Mouse (Mus musculus): ENCODE measurements at regions not wholly inside any gene's neighbourhood (a gene's known extent, or its start where the extent isn't known, plus 50 kb on each side); places are given as distances from the start of the nearest gene placed in this dataset.

DNA sequence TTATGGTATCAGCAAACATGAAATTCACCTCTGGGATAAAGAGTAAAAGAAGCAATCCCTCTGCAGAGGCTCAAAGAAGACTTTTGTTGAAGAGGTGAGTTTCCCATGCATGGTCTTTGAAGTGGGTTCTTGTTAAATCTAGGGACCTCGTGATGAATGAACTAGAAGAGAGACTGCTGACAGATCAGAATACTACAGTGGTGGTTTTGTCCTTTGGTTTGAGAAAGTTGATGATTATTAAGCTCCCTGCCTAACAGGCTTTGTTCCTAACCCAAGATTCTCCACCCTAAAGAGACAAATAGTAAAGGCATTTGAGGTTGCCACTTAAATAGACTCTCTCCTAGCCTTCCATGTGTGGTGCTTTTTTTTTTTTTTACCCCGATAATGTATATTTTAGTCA is 707.2 kb upstream of the N6amt1 start:
- 74% methylated on average over 2 of the region's 2 CpGs for WGBS
- Histone ChIP-seq H3K9me3 (no peaks in the 10 kb centered on the region), H3K36me3 (no peaks in the 10 kb centered on the region), H3K27me3 (no peaks in the 10 kb centered on the region), H3K27ac (no peak overlapping the region), H3K9ac (replicated peaks) (no peak overlapping the region), H3K4me1 (replicated peaks) (no peaks in the 10 kb centered on the region), H3K4me3 (replicated peaks) (no peak overlapping the region), H3K4me2 (no peak overlapping the region)
- no peak for ATAC-seq (ENCODE audit: insufficient number of reproducible peaks, insufficient read depth, low FRiP score, low TSS enrichment, low read depth)

DNA sequence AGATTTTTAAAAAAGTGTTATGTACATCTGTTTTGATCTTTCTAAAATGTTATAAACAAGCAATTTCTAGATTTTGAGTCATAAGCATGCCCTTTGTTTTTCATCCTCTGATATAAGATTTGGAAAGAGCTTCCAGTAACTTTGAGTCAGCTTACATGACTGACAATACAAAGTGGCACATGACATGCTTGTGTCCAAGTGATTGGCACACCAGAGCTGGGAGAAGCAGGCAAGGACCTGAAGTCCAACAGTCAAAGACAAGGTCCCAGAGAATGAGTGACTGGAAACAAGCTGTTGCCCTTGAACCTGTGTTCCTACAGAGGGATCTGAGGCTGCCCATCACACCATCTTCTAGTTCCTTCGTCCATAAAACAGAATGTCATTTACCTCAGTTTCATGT is 708.5 kb upstream of the N6amt1 start:
- no peaks in the 10 kb centered on the region for H3K4me1 ChIP-seq (replicated peaks)
- H3K4me3 ChIP-seq (replicated peaks), result no peak overlapping the region
- no peaks in the 10 kb centered on the region for H3K36me3 ChIP-seq
- no peak overlapping the region for H3K9ac ChIP-seq (replicated peaks)
- no peak overlapping the region for H3K4me2 ChIP-seq
- H3K27ac ChIP-seq, result no peak overlapping the region
- H3K27me3 ChIP-seq, result no peaks in the 10 kb centered on the region
- no peak for ATAC-seq (ENCODE audit: insufficient number of reproducible peaks, insufficient read depth, low FRiP score, low TSS enrichment, low read depth)
- 76% methylated on average over 1 of the region's 1 CpGs for WGBS
- no peaks in the 10 kb centered on the region for H3K9me3 ChIP-seq

DNA sequence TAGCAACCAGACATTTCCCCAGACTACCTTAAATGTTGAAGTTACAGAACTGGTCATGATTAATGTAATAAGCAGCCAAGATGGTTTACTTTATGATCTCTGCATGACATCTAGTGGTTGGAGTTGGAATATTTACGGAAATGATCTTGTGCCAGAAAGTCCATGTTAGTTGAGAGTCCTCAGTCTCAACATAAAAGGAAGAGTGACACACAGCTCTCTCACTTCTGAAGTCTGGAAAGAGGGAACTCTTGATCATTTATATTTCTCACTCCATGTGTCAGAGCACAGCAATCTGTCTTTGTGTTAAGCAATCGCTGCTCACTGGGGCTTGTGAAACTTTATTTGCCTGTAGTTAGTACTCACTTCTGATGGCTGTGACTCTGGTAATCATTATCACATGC is 709.1 kb upstream of the N6amt1 start:
- no peak overlapping the region for H3K4me3 ChIP-seq (replicated peaks)
- no peak; the same call in 1 of the 2 replicates for ATAC-seq (ENCODE audit: insufficient number of reproducible peaks, insufficient read depth, low FRiP score, low TSS enrichment, low read depth)

DNA sequence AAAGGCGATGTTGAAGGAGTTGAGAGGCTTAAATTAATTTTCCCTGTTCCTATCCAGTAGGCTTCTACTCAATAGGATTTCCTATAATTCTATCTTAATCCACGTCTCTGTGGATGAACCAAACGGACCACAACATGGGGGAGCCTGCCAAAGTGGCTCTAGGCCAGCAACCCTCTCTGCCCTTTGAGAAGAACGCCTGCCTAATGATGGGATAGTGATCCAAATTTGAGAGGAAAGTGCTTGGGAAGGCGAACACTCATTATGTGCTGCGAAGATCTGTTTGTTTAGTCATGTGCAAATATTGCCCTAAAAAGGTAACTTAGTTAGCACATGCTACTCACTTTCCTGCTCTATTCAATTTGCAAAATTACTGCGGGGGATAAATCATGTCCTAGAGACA is 702.5 kb upstream of the Adamts5 start:
- WGBS, result 86% methylated on average over 7 of the region's 7 CpGs

More for the DNA sequence above, 709.1 kb upstream of the N6amt1 start:
- Histone ChIP-seq H3K36me3 (no peaks in the 10 kb centered on the region), H3K27me3 (no peaks in the 10 kb centered on the region), H3K27ac (no peak overlapping the region), H3K4me1 (replicated peaks) (no peaks in the 10 kb centered on the region), H3K4me2 (no peak overlapping the region), H3K9ac (replicated peaks) (no peak overlapping the region), H3K9me3 (no peaks in the 10 kb centered on the region)
- 25% methylated on average over 2 of the region's 2 CpGs for WGBS

GRCm38 (mm10) chr16:86594992-86595391 is 693.4 kb upstream of the Adamts5 start:
- Histone ChIP-seq H3K4me3 (replicated peaks) (no peak overlapping the region), H3K9me3 (no peaks in the 10 kb centered on the region), H3K4me1 (replicated peaks) (no peaks in the 10 kb centered on the region), H3K9ac (replicated peaks) (no peak overlapping the region), H3K27ac (no peak overlapping the region), H3K36me3 (no peaks in the 10 kb centered on the region), H3K27me3 (no peaks in the 10 kb centered on the region), H3K4me2 (no peak overlapping the region)
- no peak for ATAC-seq (ENCODE audit: insufficient number of reproducible peaks, insufficient read depth, low FRiP score, low TSS enrichment, low read depth)
- WGBS, result 65% methylated on average over 3 of the region's 3 CpGs

More for the DNA sequence above, 702.5 kb upstream of the Adamts5 start:
- Histone ChIP-seq H3K4me2 (no peak overlapping the region), H3K9me3 (no peaks in the 10 kb centered on the region), H3K4me3 (replicated peaks) (no peak overlapping the region), H3K27ac (no peak overlapping the region), H3K9ac (replicated peaks) (no peak overlapping the region), H3K4me1 (replicated peaks) (no peaks in the 10 kb centered on the region), H3K36me3 (no peaks in the 10 kb centered on the region), H3K27me3 (no peaks in the 10 kb centered on the region)
- no peak for ATAC-seq (ENCODE audit: insufficient number of reproducible peaks, insufficient read depth, low FRiP score, low TSS enrichment, low read depth)

DNA sequence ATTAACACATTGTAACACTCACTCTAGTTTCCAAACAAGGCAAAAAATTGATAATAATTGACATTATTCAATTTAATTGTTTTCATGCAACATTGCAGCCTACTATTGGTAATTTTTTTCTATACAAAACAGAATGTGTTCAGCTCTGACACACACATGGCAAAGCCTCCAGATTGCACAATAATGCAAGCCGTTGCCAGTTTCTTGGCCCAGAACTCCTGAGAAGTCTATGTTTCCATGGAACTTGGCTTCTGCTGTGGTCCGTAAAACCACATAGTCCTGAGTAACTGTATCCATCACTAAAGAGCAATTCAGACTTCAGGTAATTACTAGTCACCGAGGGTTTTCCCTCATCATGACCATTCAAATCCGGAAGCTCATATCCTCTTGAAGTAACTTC is 684.4 kb upstream of the Adamts5 start:
- ATAC-seq (ENCODE audit: insufficient number of reproducible peaks, insufficient read depth, low FRiP score, low TSS enrichment, low read depth), result no peak

DNA sequence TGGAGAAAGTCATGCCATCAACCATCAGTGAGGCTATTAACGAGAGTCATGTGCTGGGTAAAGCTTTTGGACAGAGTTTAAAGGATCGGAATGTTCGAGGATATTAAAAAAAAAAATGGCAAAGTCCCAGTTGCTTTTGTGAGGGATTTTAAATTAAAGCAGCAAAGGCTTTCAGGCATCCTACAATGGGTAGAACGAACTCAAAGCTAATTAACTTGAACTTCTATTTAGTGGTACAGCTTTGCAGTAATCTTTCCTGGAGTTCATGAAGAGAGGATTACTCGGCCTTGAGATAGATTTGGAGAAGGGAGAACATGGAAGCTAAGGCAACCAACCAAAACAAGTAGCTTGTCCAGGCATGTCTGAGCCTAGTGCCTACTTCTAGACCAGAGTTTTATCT is 676.7 kb upstream of the Adamts5 start:
- whole genome bisulfite sequencing, result 44% methylated on average over 5 of the region's 5 CpGs
- Histone ChIP-seq H3K4me2 (no peak overlapping the region), H3K27ac (no peak overlapping the region), H3K4me1 (replicated peaks) (no peaks in the 10 kb centered on the region), H3K9me3 (no peaks in the 10 kb centered on the region), H3K36me3 (no peaks in the 10 kb centered on the region), H3K4me3 (replicated peaks) (no peak overlapping the region), H3K27me3 (no peaks in the 10 kb centered on the region), H3K9ac (replicated peaks) (no peak overlapping the region)
- ATAC-seq (ENCODE audit: insufficient number of reproducible peaks, insufficient read depth, low FRiP score, low TSS enrichment, low read depth), result no peak

More for the DNA sequence above, 684.4 kb upstream of the Adamts5 start:
- H3K27me3 ChIP-seq, result no peaks in the 10 kb centered on the region
- no peak overlapping the region for H3K9ac ChIP-seq (replicated peaks)
- no peak overlapping the region for H3K4me3 ChIP-seq (replicated peaks)
- no peaks in the 10 kb centered on the region for H3K36me3 ChIP-seq
- 85% methylated on average over 4 of the region's 4 CpGs for WGBS
- H3K4me1 ChIP-seq (replicated peaks), result no peaks in the 10 kb centered on the region
- H3K27ac ChIP-seq, result no peak overlapping the region
- no peaks in the 10 kb centered on the region for H3K9me3 ChIP-seq
- H3K4me2 ChIP-seq, result no peak overlapping the region

- ATAC-seq (ENCODE audit: insufficient number of reproducible peaks, insufficient read depth, low FRiP score, low TSS enrichment, low read depth), result no peak
- no peak overlapping the region for H3K4me3 ChIP-seq (replicated peaks)
- no peaks in the 10 kb centered on the region for H3K9me3 ChIP-seq
- H3K36me3 ChIP-seq, result no peaks in the 10 kb centered on the region
- H3K27me3 ChIP-seq, result no peaks in the 10 kb centered on the region
- H3K4me1 ChIP-seq (replicated peaks), result no peaks in the 10 kb centered on the region
- H3K4me2 ChIP-seq, result no peak overlapping the region
- WGBS, result 77% methylated on average over 4 of the region's 4 CpGs
- no peak overlapping the region for H3K9ac ChIP-seq (replicated peaks)
- H3K27ac ChIP-seq, result no peak overlapping the region
Observed at GRCm38 (mm10) chr16:86547465-86548043, 645.9 kb upstream of the Adamts5 start.

DNA sequence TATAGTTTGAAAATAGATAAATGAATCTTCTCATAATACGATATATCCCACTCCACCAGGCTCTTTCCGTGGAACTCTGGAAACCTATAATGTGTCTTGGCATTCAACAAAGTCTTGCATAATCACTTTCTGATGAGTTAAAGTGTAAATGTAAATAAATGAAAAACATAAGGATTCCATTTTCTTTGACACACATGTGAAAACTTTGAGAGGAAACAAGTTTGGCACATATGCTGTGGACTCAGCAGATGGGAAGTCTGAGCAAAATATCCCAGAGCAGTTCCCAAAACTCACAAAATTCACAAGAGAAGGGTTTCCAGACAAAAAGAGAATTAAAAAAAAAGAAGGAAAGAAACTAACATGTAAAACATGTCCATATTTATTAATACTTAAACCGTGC is 645.3 kb upstream of the Adamts5 start:
- WGBS, result 74% methylated on average over 3 of the region's 3 CpGs
- no peak overlapping the region for H3K27ac ChIP-seq
- H3K4me1 ChIP-seq (replicated peaks), result no peaks in the 10 kb centered on the region
- H3K9ac ChIP-seq (replicated peaks), result no peak overlapping the region
- no peaks in the 10 kb centered on the region for H3K36me3 ChIP-seq
- no peaks in the 10 kb centered on the region for H3K27me3 ChIP-seq
- H3K4me3 ChIP-seq (replicated peaks), result no peak overlapping the region
- H3K9me3 ChIP-seq, result no peaks in the 10 kb centered on the region
- no peak for ATAC-seq (ENCODE audit: insufficient number of reproducible peaks, insufficient read depth, low FRiP score, low TSS enrichment, low read depth)
- H3K4me2 ChIP-seq, result no peak overlapping the region

DNA sequence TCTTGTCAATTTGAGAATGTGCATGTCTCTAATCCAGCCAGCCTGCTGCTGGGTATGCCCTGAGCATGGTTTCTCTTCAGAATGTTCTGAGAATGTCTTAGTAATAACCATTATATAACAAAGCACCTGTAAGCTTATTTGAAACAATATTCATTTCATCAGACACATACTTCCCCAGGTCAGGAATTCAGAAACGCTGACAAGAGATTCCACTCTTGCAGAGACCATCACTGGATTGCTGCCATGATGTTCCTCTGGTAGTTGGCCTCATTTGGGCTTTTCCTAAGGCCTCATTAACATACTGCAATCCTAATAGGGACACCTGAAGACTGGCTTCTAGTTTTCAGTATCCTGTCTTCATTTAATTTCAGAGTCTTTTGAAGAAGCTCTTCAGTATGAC is 642.5 kb upstream of the Adamts5 start:
- Histone ChIP-seq H3K9me3 (no peaks in the 10 kb centered on the region), H3K4me2 (no peak overlapping the region), H3K27me3 (no peaks in the 10 kb centered on the region), H3K4me3 (replicated peaks) (no peak overlapping the region), H3K9ac (replicated peaks) (no peak overlapping the region), H3K27ac (no peak overlapping the region), H3K4me1 (replicated peaks) (no peaks in the 10 kb centered on the region), H3K36me3 (no peaks in the 10 kb centered on the region)
- ATAC-seq (ENCODE audit: insufficient number of reproducible peaks, insufficient read depth, low FRiP score, low TSS enrichment, low read depth), result no peak
- WGBS, result 68% methylated on average over 1 of the region's 1 CpGs

GRCm38 (mm10) chr16:86536479-86536878 is 634.9 kb upstream of the Adamts5 start:
- no peaks in the 10 kb centered on the region for H3K27me3 ChIP-seq
- no peak overlapping the region for H3K4me2 ChIP-seq
- H3K4me3 ChIP-seq (replicated peaks), result no peak overlapping the region
- H3K36me3 ChIP-seq, result no peaks in the 10 kb centered on the region
- H3K9me3 ChIP-seq, result no peaks in the 10 kb centered on the region
- H3K27ac ChIP-seq, result no peak overlapping the region
- no peak for ATAC-seq (ENCODE audit: insufficient number of reproducible peaks, insufficient read depth, low FRiP score, low TSS enrichment, low read depth)
- WGBS, result 73% methylated on average over 5 of the region's 5 CpGs
- H3K9ac ChIP-seq (replicated peaks), result no peak overlapping the region
- no peaks in the 10 kb centered on the region for H3K4me1 ChIP-seq (replicated peaks)

DNA sequence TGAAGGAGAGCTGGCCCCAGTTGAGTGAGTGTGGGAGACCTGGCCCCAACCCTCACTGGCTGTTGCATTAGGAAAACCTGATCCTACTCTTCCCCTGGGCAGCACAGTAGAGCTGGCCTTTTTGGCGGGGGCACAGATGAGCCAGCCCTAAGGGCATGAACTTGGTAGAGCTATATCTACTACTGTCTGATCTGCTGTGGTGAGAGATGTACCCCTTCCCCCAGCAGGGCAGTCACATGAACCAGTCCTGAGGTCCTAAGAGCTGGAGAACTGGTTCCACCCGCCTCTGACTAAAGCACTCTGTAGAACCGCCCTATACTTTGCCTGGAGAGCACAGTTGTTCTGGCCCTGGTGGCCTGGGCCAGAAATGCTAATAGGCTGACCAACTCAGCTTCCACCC is 622.5 kb upstream of the Adamts5 start:
- H3K36me3 ChIP-seq, result no peaks in the 10 kb centered on the region
- H3K27ac ChIP-seq, result no peak overlapping the region
- no peaks in the 10 kb centered on the region for H3K4me1 ChIP-seq (replicated peaks)
- no peaks in the 10 kb centered on the region for H3K9me3 ChIP-seq
- ATAC-seq (ENCODE audit: insufficient number of reproducible peaks, insufficient read depth, low FRiP score, low TSS enrichment, low read depth), result peak; percentile 47
- no peak overlapping the region for H3K4me2 ChIP-seq
- no peak overlapping the region for H3K4me3 ChIP-seq (replicated peaks)
- 81% methylated on average over 3 of the region's 3 CpGs for WGBS
- H3K27me3 ChIP-seq, result no peaks in the 10 kb centered on the region
- H3K9ac ChIP-seq (replicated peaks), result no peak overlapping the region
